Mouse (Mus musculus) olfactory bulb, adult 2 months (tissue): ENCODE data around the gene Bik.

Source experiments
- CTCF ChIP-seq: fragments of 200-500 bp; IDR thresholded peaks from 2 replicates; pipeline ENCODE4 v1.5.1; 2012; ENCODE audit warnings: low read depth, mild to moderate bottlenecking, low read length, moderate library complexity; ENCODE audit not compliant: insufficient read depth
- POLR2A ChIP-seq: fragments of 200-500 bp; IDR thresholded peaks from 2 replicates; pipeline ENCODE4 v1.6.1; 2012; ENCODE audit warnings: mild to moderate bottlenecking, low read depth, low read length, moderate library complexity; ENCODE audit not compliant: insufficient read depth

DNA sequence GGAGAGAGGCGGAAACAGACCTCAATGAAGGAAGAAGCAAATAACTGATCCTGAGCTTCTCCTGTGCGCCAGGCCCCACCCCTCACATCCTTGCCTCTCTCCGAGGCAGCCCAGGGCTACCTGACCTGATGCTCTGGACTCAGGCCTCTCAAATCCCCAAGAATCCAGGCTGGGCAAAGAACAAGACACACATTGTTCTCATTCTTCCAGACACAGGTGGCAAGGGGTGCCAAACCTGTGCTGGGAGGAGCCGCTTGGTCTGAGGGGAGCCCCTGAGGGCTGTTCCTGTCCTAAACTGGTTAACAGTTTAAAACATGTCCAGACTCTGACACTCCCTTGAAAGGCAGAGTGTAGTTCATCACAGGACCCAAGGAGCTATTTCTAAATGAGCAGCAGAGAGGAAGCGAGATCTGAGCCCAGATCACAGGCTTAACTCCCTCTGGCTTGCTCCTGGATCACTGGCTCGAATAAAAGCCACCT, 58.1 kb downstream of the Bik start:
- TF ChIP-seq CTCF (no peak), POLR2A (no peak)
